In genomic region chr5:123683043-123683376, GRCm38 (mm10) we compare ENCODE assay signal across 8 mouse cellular contexts. TPM values are rescaled to one million over a fixed set of nuclear protein-coding genes. Genes with fewer than 3 reads are reported as not detected.
A peak's percentile ranks its signal among the peaks of the same experiment; 100 is the strongest.
DNase-seq lines count a peak whose midpoint lies in the region; ATAC-seq and TF ChIP-seq lines count a peak whose summit lies in the region.

No protein-coding gene starts in this region.

- H3K9ac ChIP-seq in forebrain, embryonic 14.5 days (ENCODE audit: low read length), result peak overlapping the region; percentile 99
- H3K9ac ChIP-seq in kidney, embryonic 16.5 days (replicated peaks; ENCODE audit: low read length), result peak overlapping the region; percentile 97

- H3K36me3 ChIP-seq in kidney, adult 2 months (ENCODE audit: control insufficient read depth, insufficient read depth, low read length), result no peaks in the 10 kb centered on the region
- H3K36me3 ChIP-seq in forebrain, embryonic 14.5 days (ENCODE audit: control insufficient read depth, insufficient read depth, low read length), result no peaks in the 10 kb centered on the region
- H3K36me3 ChIP-seq in kidney, embryonic 16.5 days (ENCODE audit: insufficient read depth, low read length), result no peaks in the 10 kb centered on the region

- H3K4me1 ChIP-seq in kidney, adult 2 months (ENCODE audit: control insufficient read depth, insufficient read depth, low read length), result peaks cover 19% of the 10 kb centered on the region; the same call in 1 of the 2 replicates
- H3K4me1 ChIP-seq in forebrain, embryonic 14.5 days (ENCODE audit: control insufficient read depth, insufficient read depth, low read length), result peaks cover 19% of the 10 kb centered on the region
- H3K4me1 ChIP-seq in kidney, embryonic 16.5 days (ENCODE audit: insufficient read depth, low read length), result peaks cover 23% of the 10 kb centered on the region

- WGBS in kidney, adult 2 months, result 9% methylated on average over 6 of the region's 6 CpGs
- WGBS in forebrain, embryonic 14.5 days, result under 1% methylated on average over 6 of the region's 6 CpGs
- WGBS in kidney, embryonic 16.5 days, result 3% methylated on average over 6 of the region's 6 CpGs

- peak; percentile 44 for DNase-seq in kidney, adult 2 months
- DNase-seq in kidney, adult 8-10 months, result no peak
- peak; percentile 91 for DNase-seq in Muller cell, postnatal 12 days (ENCODE audit: inconsistent ontology term)
- DNase-seq in forebrain, embryonic 14.5 days (ENCODE audit: low spot score), result peak; percentile 60
- peak; percentile 50 for DNase-seq in lung, postnatal 25 days (ENCODE audit: low spot score)
- no peak for DNase-seq in natural killer cell, adult 2 months (ENCODE audit: low spot score in 2 of 2)
- no peak for DNase-seq in gastrocnemius, postnatal 10 days

- TF ChIP-seq CTCF in kidney, adult 2 months (conservative IDR thresholded peaks at IDR 0.05; ENCODE audit: insufficient read depth, insufficient read length, low read depth, low read length), result no peak

- ATAC-seq in forebrain, embryonic 14.5 days, result peak; percentile 27; the same call in 1 of the 2 replicates
- peak; percentile 14; the same call in 1 of the 2 replicates for ATAC-seq in kidney, embryonic 16.5 days (ENCODE audit: low FRiP score, low TSS enrichment)

- H3K9me3 ChIP-seq in forebrain, embryonic 14.5 days (replicated peaks; ENCODE audit: control insufficient read depth, low read length), result no peaks in the 10 kb centered on the region
- no peaks in the 10 kb centered on the region for H3K9me3 ChIP-seq in kidney, embryonic 16.5 days (ENCODE audit: low read length)

- peak overlapping the region; percentile 94 for H3K4me3 ChIP-seq in kidney, adult 2 months (ENCODE audit: insufficient read depth, low read depth, low read length)
- H3K4me3 ChIP-seq in forebrain, embryonic 14.5 days (ENCODE audit: low read depth, low read length), result peak overlapping the region; percentile 96
- peak overlapping the region; percentile 86 for H3K4me3 ChIP-seq in kidney, embryonic 16.5 days (ENCODE audit: low read length)

- peak overlapping the region; percentile 69 for H3K4me2 ChIP-seq in forebrain, embryonic 14.5 days (ENCODE audit: low read length)
- H3K4me2 ChIP-seq in kidney, embryonic 16.5 days (replicated peaks; ENCODE audit: low read depth, low read length), result peak overlapping the region; percentile 86

- TF ChIP-seq POLR2A in kidney, adult 2 months (IDR thresholded peaks at IDR 0.05; ENCODE audit: low read depth, low read length), result no peak

- H3K27me3 ChIP-seq in kidney, adult 2 months (replicated peaks; ENCODE audit: control insufficient read depth, insufficient read depth, low read length), result no peaks in the 10 kb centered on the region
- H3K27me3 ChIP-seq in forebrain, embryonic 14.5 days (replicated peaks; ENCODE audit: control insufficient read depth, insufficient read depth, low read length), result no peaks in the 10 kb centered on the region
- no peaks in the 10 kb centered on the region for H3K27me3 ChIP-seq in kidney, embryonic 16.5 days (ENCODE audit: insufficient read depth, low read length)

- H3K27ac ChIP-seq in kidney, adult 2 months (ENCODE audit: insufficient read depth, low read depth, low read length), result 0 out of 2 replicates have a peak overlapping the region, but pooled peaks have one; percentile 34
- peak overlapping the region; percentile 99 for H3K27ac ChIP-seq in forebrain, embryonic 14.5 days (ENCODE audit: low read depth, low read length)
- 0 out of 2 replicates have a peak overlapping the region, but pooled peaks have one; percentile 86 for H3K27ac ChIP-seq in kidney, embryonic 16.5 days (ENCODE audit: low read length)

RNA-seq across cellular contexts. Expression of gene Clip1, which starts 1.4 kb away (rescaled TPM):
- polyA plus RNA-seq in kidney, adult 2 months (2012; rRNA removed), result 19.0 and 24.4 TPM in 2 replicates
- polyA plus RNA-seq in forebrain, embryonic 14.5 days (2014; fragmentation: Nextera tagmentation; extraction: Ambion mirVana), result 45.9 and 55.6 TPM in 2 replicates
- polyA plus RNA-seq in kidney, embryonic 16.5 days (2015; fragmentation: Nextera tagmentation; extraction: Ambion mirVana), result 30.1 and 30.5 TPM in 2 replicates
- 100 to 1,000 TPM in 1 of 2 experiments, 10 to 100 TPM in 1; 91.2 to 111 TPM for total RNA-seq in gastrocnemius, postnatal 10 days (2021)

RNA-seq across cellular contexts. Expression of gene Zcchc8, which starts 37.9 kb away (rescaled TPM):
- polyA plus RNA-seq in kidney, adult 2 months (2012; rRNA removed), result 24.3 and 26.1 TPM in 2 replicates
- polyA plus RNA-seq in forebrain, embryonic 14.5 days (2014; fragmentation: Nextera tagmentation; extraction: Ambion mirVana), result 70.3 and 79.8 TPM in 2 replicates
- polyA plus RNA-seq in kidney, embryonic 16.5 days (2015; fragmentation: Nextera tagmentation; extraction: Ambion mirVana), result 69.3 and 78.6 TPM in 2 replicates
- total RNA-seq in gastrocnemius, postnatal 10 days (2021), result 10 to 100 TPM; 26.6 to 33.2 TPM

Comparison
In these comparisons a context has a peak if more than half of its experiments do, and no peak if none do; other contexts are left out.
1. DNase-seq: peak in kidney, adult 2 months (single experiment), Muller cell, postnatal 12 days (single experiment), forebrain, embryonic 14.5 days (single experiment) and lung, postnatal 25 days (single experiment); none in kidney, adult 8-10 months (0 of 2), natural killer cell, adult 2 months (0 of 2) and gastrocnemius, postnatal 10 days (single experiment).
2. H3K27ac ChIP-seq: peak in every context shown above with its lines; median percentile 99 in forebrain, embryonic 14.5 days; 86 in kidney, embryonic 16.5 days; 34 in kidney, adult 2 months.
3. Peak in every context shown above with its lines, with median percentiles within 50 percentile points of each other: H3K4me3 ChIP-seq.